Mouse (Mus musculus): ENCODE results near the gene Rnf216. TPM values are rescaled to one million over a fixed set of nuclear protein-coding genes. Genes with fewer than 3 reads are reported as not detected.
A peak's percentile ranks its signal among the peaks of the same experiment; 100 is the strongest.
"Not testable (repeated sequence)": the region's sequence is repeated elsewhere in the genome, so short reads cannot be mapped to it uniquely, and the experiment has no call there.

Rnf216 gene
- 43.8 and 53.6 TPM in 2 replicates for total RNA-seq (2015)
- total RNA-seq (2017), result 38.2 and 40.9 TPM in 2 replicates

DNA sequence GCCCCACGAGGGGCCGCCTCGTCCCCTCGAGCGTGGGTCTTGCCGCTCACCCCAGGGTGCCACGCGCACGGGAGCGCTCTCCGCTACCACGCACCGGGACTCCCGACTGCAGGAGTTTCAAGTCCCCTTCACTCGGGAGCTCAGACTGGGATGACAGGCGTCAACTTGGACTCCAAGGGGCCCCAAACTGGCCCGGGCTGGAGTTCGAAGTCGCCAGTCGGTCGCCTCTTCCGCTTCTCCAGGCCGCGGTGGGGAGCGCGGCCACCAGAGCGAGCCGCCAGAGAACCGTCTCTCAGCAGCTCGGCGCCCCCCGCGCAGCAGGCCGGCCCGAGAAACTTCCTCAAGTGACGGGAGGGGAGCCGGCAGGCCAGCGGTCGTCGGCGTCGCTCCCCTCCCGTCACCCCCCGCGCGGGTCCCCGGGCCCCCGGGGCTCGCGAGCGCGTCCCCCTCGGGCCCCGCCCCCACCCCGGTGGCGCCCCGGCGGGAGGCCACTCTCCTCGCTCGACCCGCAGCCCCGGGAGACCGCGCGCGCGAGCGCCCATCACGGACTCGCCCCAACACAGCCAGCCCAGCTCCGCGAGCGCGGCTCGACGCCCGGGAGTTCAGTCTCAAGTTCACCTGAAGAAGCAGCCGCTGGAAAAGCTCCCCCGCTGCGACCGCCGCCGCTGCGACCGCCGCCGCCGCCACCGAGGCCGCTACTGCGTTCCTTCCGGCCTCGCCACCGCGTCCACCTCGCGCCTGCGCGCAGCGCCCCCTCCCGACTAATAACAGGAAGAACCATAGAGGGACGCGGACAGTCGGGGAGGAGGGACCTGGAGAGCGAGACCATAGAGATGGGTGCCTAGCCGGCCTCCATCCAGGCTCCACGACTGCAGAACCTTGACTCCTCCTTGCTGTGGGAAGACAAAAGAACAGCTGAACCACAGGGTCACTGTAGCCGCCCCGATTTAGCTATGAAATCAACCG is at the start of gene Rnf216:
Gene Rnf216 (minus strand): TSS at position 714 of the 966 bp plus-strand sequence.
- peak; percentile 97 for ATAC-seq (replicated peaks; ENCODE audit: poor library complexity)

DNA sequence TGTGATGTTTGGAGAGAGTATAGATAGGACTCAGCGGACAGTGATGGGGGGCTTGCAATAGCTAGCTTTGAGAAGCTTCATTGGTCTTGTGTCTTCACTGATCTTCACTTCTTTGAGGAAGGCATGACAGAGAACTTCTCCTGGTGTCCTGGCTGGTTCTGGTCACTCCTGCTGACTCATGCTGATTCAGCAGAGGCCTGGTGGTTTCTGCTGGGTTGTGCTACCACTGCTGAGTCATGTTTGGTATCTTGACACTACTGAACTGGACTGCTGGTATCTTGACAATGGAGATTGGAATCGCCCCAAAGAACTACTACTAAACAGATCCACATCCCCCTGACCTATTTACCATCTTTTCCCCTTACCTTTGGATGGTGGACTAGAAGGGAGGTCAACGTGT is 42.7 kb upstream of the Rnf216 start:
- ATAC-seq (replicated peaks; ENCODE audit: poor library complexity), result no peak

DNA sequence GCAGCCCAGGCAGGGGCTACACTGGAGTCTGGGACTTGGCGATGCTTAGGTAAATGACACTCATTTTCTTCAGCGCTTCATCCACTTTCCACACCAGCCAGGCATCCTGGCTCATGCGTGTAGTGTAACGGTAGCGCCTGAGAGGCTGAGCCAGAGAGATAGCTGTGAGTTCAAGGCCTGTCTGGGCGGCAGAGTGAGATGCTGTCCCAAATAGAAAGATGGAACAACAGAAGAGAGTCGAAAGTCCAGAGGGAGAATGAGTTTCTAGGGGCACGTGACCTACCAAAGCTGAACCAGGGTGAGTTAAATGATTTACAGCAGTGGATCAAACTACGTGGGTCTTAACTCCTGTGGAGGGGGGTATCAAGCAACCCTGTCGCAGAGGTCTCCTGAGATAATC is 41.0 kb upstream of the Rnf216 start:
- ATAC-seq (replicated peaks; ENCODE audit: poor library complexity), result no peak

DNA sequence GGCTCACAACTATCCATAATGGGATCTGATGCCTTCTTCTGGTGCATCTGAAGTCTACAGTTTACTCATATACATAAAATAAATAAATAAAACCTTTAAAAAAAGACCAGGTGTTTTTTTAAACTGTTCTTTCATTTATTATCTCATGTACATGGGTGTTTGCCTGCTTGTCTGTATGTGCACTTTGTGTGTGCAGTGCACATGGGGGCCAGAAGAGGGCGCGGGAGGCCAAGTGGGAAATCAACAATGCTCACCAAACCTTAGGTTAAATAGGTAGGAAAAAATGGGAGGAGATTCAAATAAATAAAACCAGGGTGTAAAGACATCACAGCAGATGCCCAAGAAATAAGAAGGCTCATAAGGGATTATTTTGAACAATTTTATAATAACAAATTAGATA is 37.2 kb upstream of the Rnf216 start:
- no peak for ATAC-seq (replicated peaks; ENCODE audit: poor library complexity)

DNA sequence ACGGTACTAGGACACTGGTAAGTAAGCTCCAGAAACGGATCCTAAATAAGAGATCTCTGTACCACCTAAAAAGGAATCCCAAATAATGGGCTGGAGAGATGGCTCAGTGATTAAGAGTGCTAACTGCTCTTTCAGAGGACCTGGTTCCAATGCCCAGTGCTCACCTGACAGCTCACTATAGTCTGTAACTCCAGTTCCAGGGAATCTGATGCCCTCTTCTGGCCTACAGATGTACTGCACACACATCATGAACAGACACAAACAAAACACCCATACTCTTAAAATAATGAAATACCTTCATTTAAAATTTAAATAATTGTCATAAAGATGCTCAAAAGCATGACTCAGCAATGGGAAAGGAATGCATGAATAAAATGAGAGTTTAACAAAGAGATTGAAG is 36.7 kb upstream of the Rnf216 start:
- ATAC-seq (replicated peaks; ENCODE audit: poor library complexity), result no peak

DNA sequence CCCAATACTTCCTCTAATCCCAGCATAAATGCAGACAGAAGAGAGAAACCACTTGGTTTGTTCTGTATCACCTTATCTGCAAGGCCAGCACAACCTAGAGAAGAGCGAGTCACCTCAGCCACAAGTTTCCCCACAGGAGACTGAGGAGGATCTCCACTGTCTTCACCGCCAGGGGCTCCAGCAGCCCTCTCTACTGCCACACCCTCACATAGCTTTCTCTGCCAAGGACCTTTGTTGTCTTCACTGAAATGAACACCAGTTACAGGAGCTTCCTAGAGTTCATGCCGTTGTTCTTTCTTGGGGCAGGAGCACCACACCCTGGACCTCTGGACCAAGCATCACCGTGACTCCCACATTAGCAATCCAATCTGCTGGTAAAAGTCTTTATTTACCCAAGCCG is 35.9 kb upstream of the Rnf216 start:
- no peak for ATAC-seq (replicated peaks; ENCODE audit: poor library complexity)

DNA sequence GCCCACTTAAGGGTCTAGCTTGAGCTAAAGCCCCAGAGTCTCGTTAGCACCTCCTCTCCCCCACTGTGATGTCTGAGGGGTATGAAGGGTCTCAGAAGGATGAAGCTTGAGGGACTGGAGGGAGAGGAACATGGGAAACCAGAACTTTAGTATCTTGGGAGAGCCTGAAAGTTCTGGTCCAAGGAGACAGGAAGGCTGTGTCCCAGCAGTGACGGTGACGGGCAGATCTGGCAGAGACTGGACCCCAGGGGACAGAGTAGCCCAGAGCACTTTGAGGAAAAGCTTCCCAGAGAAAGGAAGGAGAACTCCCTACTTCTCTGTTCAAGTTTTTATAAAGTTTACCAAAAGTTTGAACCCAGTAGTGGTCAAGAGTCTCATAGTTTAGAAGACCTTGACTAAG is 34.7 kb upstream of the Rnf216 start, which contains the start of gene Olfr718-ps1:
Gene Olfr718-ps1 (minus strand): TSS at position 101 of the 400 bp plus-strand sequence.
- no peak for ATAC-seq (replicated peaks; ENCODE audit: poor library complexity)

DNA sequence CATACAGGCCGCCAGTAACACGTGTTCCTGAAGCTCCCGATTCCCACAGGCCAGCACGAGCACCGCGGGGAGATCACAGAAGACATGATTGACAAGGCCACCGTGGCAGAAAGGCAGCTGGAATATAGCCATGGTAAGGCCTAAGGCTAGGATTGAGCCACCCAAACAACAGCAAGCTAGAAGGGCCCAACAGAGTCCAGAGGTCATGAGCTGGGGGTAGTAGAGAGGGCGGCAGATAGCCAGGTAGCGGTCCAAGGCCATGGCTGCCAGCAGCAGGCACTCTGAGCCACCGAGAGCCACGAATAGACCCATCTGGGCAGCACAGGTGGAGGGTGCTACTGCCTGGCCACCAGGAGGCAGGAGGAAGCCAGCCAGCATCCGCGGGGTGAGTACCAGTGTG is 24.8 kb upstream of the Rnf216 start:
- no peak for ATAC-seq (replicated peaks; ENCODE audit: poor library complexity)

DNA sequence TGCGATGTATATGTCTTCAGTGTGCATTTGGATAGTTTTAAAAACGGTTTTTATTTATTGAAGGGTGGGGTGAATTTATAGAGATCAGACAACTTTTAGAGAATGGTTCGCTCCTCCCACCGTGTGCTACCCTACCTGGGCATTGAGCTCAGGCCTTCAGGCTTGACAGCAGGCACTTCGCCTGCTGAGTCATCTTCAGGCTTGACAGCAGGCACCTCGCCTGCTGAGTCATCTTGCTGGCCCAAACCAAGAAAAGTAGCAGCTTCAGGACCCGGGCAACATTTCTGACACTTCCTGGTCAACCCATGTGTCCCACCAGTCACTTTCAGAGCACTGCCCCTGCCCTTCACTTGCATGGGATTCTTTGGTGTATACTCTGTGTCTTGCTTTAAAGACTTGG is 22.2 kb upstream of the Rnf216 start:
- no peak; the same call in 1 of the 2 replicates for ATAC-seq (replicated peaks; ENCODE audit: poor library complexity)

DNA sequence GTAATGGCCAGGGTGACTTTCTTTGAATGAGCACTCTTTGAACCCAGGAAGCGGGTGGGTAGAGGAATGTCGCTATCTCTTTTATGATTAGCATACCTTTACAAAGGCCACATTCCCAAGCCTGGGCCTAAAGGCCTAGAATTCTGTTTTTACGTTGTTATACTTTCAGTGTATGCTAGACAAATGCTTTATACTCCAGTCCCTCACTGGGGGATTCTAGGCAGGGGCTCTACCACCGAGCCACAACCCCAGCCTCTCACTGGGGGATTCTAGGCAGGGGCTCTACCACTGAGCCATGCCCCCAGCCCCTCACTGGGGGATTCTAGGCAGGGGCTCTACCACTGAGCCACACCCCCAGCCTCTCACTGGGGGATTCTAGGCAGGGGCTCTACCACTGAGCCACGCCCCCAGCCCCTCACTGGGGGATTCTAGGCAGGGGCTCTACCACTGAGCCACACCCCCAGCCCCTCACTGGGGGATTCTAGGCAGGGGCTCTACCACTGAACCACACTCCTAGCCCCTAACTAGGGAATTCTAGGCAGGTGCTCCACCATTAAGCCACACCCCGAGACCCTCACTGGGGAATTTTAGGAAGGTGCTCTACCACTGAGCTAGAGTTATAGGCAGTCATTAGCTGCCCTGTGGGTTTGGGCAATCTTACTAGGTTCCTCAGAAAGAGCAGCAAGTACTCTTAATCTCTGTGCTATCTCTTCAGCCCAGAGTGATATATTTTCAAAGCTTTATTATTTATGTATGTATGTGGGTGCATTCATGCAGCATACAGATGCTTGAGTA is 21.6 kb upstream of the Rnf216 start:
- ATAC-seq (replicated peaks; ENCODE audit: poor library complexity), result not testable (repeated sequence)

DNA sequence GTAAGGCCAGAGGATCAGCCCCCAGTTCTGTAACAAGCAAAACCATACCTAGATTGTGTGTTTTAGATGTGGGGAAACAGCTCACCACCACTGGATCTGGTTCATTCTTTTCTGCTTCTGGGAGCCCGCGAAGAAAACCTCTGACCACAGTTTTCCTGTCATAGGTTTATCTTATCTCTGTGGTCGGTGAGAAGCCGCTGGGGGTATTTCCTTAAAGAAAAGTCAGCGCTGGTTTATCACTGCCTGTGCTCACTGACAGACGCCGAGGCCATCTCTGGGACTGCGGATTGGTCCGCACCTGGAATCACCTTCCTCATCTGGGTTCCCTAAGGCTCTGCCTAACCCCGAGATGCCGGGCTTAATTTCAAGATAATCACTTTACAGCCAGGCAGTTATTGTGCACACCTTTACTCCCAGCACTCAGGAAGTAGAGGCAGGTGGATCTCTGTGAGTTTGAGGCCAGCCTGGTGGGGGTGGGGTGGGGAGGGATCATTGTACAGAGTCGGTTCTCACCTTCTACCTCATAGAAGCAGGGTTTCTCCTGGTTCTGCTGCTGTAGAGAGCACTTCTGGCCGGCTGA is 20.2 kb upstream of the Rnf216 start:
- peak; percentile 66 for ATAC-seq (replicated peaks; ENCODE audit: poor library complexity)

DNA sequence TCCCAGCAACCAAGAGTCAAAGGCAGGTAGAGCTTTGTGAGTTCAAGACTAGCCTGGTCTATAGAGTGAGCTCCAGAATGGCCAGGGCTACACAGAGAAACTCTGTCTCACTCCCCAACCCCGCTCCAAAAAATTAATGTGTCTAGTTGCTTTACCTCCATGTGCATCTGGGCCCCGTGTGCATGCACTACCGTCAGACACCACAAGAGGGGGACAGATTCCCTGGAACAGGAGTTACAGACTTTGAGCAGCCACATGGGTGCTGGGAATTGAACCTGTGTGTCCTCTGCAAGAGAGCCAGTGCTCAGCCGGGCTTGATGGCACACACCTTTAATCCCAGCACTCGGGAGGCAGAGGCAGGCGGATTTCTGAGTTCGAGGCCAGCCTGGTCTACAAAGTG is 17.5 kb upstream of the Rnf216 start:
- ATAC-seq (replicated peaks; ENCODE audit: poor library complexity), result peak; percentile 74

DNA sequence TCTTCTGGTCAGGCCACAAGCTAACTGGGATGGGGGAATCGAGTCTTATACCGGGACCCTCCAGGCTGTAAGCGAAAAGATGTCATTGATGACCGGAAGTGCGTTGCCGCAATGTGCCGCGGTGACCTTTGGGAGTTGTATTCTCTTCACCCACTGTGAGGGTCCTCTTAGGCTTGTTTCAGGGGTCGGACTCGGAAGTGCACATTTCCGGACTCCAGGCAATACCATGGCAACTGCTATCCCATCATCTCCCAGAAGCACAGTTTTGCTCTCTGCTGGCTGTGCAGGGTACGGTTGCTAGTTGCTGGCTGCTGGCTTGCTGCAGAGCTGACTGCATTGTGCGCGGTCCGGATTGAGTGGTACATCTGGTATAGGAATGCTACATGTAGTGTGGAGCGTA is 16.3 kb upstream of the Rnf216 start:
- ATAC-seq (replicated peaks; ENCODE audit: poor library complexity), result no peak

DNA sequence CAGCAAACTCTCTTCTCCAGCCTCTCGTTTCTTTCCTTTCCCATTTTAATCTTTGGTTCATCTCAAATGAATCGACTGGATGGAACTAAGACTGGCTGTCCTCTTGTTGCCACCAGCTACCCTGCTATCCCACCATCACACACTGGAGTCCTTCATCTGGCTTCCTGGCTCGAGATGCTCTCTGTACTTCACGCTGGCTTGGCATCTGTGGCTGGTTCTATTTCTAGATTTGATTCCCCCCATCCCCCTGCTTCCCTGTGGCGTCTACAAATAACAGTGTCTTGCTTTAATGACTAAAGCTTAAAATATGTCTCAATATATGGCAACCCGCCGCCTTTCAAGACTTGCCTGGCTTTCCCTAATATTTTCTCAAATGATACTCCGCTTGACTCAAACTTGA is 15.0 kb upstream of the Rnf216 start:
- no peak for ATAC-seq (replicated peaks; ENCODE audit: poor library complexity)

DNA sequence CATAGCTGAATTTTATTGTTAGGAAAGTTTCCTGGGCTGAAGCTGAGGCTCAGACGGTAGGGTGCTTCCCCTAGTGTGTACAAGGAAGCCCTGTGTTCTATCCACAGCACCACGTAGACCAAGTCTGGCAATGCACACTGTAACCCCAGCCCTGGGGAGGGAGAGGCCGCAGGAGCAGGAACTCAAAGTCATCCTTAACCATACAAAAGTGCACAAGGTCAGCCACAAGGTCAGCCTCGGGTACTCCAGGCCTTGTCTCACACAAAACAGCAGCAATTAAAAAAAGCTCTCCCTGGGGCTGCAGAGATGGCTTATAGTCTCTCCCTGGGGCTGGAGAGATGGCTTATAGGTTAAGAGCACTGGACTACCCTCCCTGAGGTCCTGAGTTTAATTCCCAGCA is 14.1 kb upstream of the Rnf216 start:
- no peak for ATAC-seq (replicated peaks; ENCODE audit: poor library complexity)

DNA sequence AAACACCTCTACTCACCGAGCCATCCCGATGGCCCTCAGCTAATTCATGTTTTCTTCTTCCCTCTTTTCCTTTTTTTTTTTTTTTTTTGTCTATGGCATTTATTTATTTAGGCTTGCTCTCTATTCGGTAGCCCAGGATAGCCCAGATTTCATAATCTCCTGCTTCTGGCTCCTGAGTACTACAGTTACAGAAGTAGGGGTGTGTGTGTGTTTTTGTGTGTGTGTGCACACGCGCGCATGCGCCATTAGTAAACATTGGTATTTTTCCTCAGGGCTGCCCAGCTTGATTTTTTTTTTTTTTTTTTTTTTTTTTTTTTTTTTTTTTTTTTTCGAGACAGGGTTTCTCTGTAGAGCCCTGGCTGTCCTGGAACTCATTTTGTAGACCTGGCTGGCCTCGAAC is 13.3 kb upstream of the Rnf216 start:
- no peak for ATAC-seq (replicated peaks; ENCODE audit: poor library complexity)

DNA sequence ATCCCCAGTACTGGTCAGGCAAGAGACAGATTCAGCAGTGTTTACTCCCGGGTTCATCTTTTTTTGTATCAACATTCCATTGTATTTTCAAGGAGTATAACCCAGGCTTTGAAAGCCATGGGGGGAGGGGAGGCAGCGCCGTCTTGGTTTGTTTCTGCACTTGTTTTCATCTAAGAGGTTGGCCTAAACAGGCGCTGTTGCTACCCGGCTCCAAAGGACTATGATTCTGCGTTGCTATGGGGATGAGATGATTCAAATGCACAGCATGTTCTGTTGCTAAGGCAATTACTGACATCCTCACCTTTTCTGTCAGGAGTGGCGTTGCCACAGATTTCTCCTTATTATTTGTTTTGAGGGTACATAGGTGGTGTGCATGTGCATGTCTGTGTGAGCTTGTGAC is 12.8 kb upstream of the Rnf216 start:
- ATAC-seq (replicated peaks; ENCODE audit: poor library complexity), result no peak

DNA sequence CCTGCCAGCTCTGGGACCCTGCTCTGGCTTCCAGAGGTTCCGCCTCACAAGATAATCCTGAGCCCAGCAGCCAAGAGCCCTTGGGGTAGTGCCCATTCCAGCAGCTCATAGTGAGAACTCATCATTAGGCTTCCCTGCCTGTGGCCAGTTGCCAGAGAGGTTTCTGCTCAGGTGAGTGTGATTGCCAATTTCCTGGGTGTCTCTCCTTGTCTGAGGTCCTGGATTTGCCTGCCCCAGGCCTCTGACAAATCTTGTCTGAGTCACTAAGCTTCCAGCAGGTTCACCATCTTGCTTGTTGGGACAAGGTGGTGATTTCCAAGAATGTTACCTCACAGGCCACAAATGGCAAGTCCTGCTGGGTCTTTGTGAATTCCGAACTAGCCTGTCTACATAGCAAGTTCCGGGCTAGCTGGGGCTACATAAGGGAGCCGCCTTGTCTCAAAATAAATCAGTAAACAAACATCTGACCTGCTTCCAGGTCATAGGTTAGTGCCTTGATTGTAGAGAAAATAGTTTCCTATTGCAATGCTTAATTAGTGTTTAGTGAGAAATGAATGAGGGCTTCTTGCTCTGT is 12.1 kb upstream of the Rnf216 start:
- no peak for ATAC-seq (replicated peaks; ENCODE audit: poor library complexity)

DNA sequence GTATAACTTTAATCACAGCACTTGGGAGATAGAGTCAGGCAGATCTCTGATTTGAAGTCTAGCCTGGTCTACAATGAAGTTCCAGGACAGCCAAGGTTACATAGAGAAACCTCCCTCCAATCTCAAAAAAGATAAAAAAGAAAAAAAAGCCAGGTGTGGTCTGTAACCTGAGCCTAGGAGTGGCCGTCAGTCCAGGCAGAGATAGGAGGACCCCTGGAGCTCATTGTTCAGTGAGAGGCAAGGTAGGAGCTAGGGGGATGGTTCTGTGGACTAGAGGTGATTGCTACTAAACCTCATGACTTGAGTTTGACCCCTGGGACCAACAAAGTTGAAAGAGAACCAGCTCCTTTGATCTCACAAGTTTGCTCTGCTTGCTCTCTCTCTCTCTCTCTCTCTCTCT is 9.9 kb upstream of the Rnf216 start:
- ATAC-seq (replicated peaks; ENCODE audit: poor library complexity), result no peak

DNA sequence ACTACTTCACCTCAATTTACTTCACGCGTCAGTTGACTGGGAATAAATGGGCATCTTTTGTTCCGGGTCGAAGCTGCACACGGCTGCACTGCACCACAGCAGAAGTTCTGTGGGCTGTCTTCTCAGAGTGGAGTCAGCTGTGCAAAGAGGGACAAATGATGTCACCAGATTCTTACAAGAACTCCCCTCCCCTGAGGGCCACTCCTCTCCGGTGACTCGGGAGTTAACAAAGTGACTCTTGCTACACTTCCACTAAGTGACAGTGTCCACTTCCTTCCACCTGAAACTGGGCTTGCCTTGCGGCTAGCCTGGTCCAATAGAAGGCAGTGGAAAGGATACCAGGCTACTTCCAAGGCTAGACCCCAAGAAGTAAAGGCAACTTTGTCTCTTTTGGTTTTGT is 9.3 kb upstream of the Rnf216 start:
- ATAC-seq (replicated peaks; ENCODE audit: poor library complexity), result peak; percentile 58

DNA sequence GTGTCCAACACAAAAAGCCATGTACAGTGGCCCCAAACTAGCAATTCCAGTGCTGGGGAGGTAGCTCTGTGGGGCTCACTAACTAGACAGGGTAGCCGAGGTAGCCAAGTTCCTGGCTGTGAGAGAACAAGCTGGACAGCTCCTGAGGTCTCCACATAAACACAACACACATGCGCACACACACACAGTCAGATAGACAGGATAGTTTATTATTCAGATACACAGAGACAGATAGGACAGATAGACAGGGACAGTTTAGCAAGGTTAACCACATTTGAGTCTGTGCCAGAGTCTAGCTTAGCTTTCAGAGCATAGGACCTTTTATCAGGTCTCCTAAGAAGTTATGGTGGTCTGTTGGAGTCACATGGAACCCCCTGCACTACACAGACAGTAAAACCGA is 6.0 kb downstream of the Rnf216 start:
- peak; percentile 76 for ATAC-seq (replicated peaks; ENCODE audit: poor library complexity)

Data from megakaryocyte progenitor cell, adult 5-6 weeks (primary cell).